Mouse (Mus musculus): ENCODE results near the gene Dazap1. TPM values are rescaled to one million over a fixed set of nuclear protein-coding genes. Genes with fewer than 3 reads are reported as not detected.

Gene Dazap1
- polyA plus RNA-seq, 1 experiment from 2014 or later: 36.4 TPM

DNA sequence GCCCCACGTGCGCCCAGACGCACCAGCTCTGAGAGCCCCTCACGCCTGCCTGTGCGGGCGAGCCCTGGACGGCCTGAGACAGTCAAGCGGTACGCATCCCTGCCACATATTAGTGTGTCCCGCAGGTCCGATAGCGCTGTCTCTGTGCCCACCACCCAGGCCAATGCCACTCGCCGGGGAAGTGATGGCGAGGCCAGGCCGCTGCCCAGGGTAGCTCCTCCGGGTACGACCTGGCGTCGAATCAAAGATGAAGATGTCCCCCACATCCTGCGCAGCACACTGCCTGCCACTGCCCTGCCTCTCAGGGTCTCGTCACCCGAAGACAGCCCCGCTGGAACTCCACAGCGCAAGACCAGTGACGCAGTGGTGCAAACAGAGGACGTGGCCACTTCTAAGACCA lies 54.0 kb downstream of the Dazap1 start:
- 37% methylated on average over 27 of the region's 27 CpGs for WGBS
- peaks cover 20% of the 10 kb centered on the region for H3K36me3 ChIP-seq
- no peak overlapping the region for H3K4me2 ChIP-seq
- H3K4me3 ChIP-seq: 0 out of 2 replicates have a peak overlapping the region, but pooled peaks have one; percentile 6
- no peak for ATAC-seq (ENCODE audit: extremely low read depth, insufficient number of reproducible peaks, low FRiP score, low TSS enrichment)
- no peaks in the 10 kb centered on the region for H3K9me3 ChIP-seq
- H3K9ac ChIP-seq: peak overlapping the region; percentile 51
- H3K4me1 ChIP-seq: peaks cover 59% of the 10 kb centered on the region
- H3K27me3 ChIP-seq (replicated peaks): peaks cover 81% of the 10 kb centered on the region
- H3K27ac ChIP-seq (replicated peaks): no peak overlapping the region

- Histone ChIP-seq H3K27me3 (replicated peaks) (peaks cover 71% of the 10 kb centered on the region), H3K9ac (peak overlapping the region; percentile 51), H3K9me3 (no peaks in the 10 kb centered on the region), H3K27ac (replicated peaks) (peak overlapping the region; percentile 10), H3K4me1 (peaks cover 62% of the 10 kb centered on the region), H3K4me2 (peak overlapping the region; percentile 33), H3K36me3 (peaks cover 20% of the 10 kb centered on the region), H3K4me3 (no peak overlapping the region)
- WGBS: 13% methylated on average over 11 of the region's 11 CpGs
- no peak for ATAC-seq (ENCODE audit: extremely low read depth, insufficient number of reproducible peaks, low FRiP score, low TSS enrichment)
Observed at GRCm38 (mm10) chr10:80316359-80316781, 55.1 kb downstream of the Dazap1 start.

DNA sequence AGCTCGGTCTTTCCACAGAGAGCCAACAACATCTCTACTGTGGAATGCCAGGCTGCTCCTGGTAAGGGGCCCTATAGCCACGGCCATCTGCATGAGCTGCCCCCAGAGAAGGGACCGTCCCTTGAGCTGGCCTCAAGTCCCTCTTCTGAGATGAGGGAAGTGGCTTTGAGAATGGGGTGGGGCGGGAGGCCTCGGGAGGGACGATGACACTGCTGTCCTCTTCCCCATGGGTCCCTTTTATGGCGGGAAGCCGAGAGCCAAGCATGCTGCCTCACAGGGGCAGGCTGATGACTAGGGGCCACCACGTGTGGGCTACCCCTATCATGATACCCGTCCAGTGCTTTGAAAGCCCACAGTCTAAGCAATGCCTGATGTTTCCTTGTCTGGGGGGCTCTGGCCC lies 55.7 kb downstream of the Dazap1 start:
- Histone ChIP-seq H3K4me1 (peaks cover 62% of the 10 kb centered on the region), H3K4me3 (no peak overlapping the region), H3K9ac (peak overlapping the region; percentile 51), H3K36me3 (peaks cover 20% of the 10 kb centered on the region), H3K27me3 (replicated peaks) (peaks cover 66% of the 10 kb centered on the region), H3K4me2 (peak overlapping the region; percentile 33), H3K27ac (replicated peaks) (peak overlapping the region; percentile 10; the same call in 1 of the 2 replicates), H3K9me3 (no peaks in the 10 kb centered on the region)
- 52% methylated on average over 10 of the region's 10 CpGs for WGBS
- no peak for ATAC-seq (ENCODE audit: extremely low read depth, insufficient number of reproducible peaks, low FRiP score, low TSS enrichment)

GRCm38 (mm10) chr10:80320340-80320760 lies 59.1 kb downstream of the Dazap1 start, which contains the start of gene 2310011J03Rik:
Gene 2310011J03Rik, minus strand, starts transcription at chr10:80320537.
- no peaks in the 10 kb centered on the region for H3K9me3 ChIP-seq
- WGBS: under 1% methylated on average over 34 of the region's 34 CpGs
- H3K27me3 ChIP-seq (replicated peaks): peaks cover 52% of the 10 kb centered on the region
- H3K4me2 ChIP-seq: peak within 1 kb of the TSS; percentile 93
- H3K36me3 ChIP-seq: peaks cover 20% of the 10 kb centered on the region
- ATAC-seq (ENCODE audit: extremely low read depth, insufficient number of reproducible peaks, low FRiP score, low TSS enrichment): no peak
- peak within 1 kb of the TSS; percentile 92 for H3K9ac ChIP-seq
- peak within 1 kb of the TSS; percentile 72 for H3K27ac ChIP-seq (replicated peaks)
- peak within 1 kb of the TSS; percentile 96 for H3K4me3 ChIP-seq
- H3K4me1 ChIP-seq: peaks cover 54% of the 10 kb centered on the region

DNA sequence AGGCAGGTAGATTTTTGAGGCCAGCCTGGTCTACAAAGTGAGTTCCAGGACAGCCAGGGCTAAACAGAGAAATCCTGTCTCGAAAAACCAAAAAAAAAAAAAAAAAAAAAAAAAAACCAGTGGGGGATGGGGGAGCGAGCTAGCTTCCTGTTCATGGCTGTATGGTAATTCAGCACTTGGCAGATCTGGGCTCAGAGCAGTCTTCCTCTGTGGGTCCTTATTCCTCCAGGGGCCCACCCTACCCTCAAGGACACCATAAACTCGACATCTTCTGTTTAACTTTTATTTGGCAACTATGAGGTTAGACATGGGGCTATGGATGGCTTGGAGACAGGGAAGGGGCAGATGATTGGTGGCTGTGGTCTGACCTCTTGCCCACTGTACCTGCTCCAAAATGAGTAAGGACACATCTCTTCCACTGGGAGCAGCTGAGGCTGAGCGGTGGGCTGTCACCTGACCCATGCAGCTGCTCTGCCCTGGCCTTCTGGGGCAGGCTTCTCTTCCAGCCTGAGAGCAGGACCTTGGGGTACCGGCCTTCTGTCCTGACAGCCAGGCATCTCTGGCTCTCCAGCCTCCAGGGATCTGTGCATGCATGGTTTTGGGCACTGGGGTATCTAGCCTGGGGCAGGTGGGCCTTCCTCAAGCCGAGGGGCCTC lies 59.9 kb downstream of the Dazap1 start:
- Histone ChIP-seq H3K27ac (replicated peaks) (no peak overlapping the region), H3K36me3 (peaks cover 20% of the 10 kb centered on the region), H3K27me3 (replicated peaks) (peaks cover 52% of the 10 kb centered on the region), H3K4me3 (no peak overlapping the region), H3K4me2 (peak overlapping the region; percentile 93; the same call in 1 of the 2 replicates), H3K9me3 (no peaks in the 10 kb centered on the region), H3K9ac (no peak overlapping the region), H3K4me1 (peaks cover 46% of the 10 kb centered on the region)
- no peak for ATAC-seq (ENCODE audit: extremely low read depth, insufficient number of reproducible peaks, low FRiP score, low TSS enrichment)
- WGBS: 68% methylated on average over 6 of the region's 6 CpGs

GRCm38 (mm10) chr10:80321670-80322581 lies 60.6 kb downstream of the Dazap1 start:
- peak overlapping the region; percentile 65; the same call in 1 of the 2 replicates for H3K4me3 ChIP-seq
- H3K4me2 ChIP-seq: peak overlapping the region; percentile 94
- H3K27ac ChIP-seq (replicated peaks): no peak overlapping the region
- peaks cover 38% of the 10 kb centered on the region for H3K4me1 ChIP-seq
- no peak overlapping the region for H3K9ac ChIP-seq
- WGBS: 87% methylated on average over 21 of the region's 21 CpGs
- H3K9me3 ChIP-seq: no peaks in the 10 kb centered on the region
- ATAC-seq (ENCODE audit: extremely low read depth, insufficient number of reproducible peaks, low FRiP score, low TSS enrichment): no peak
- H3K27me3 ChIP-seq (replicated peaks): peaks cover 48% of the 10 kb centered on the region
- H3K36me3 ChIP-seq: peaks cover 20% of the 10 kb centered on the region

- peaks cover 14% of the 10 kb centered on the region for H3K36me3 ChIP-seq
- 4% methylated on average over 28 of the region's 28 CpGs for WGBS
- peak overlapping the region; percentile 79 for H3K9ac ChIP-seq
- peaks cover 29% of the 10 kb centered on the region for H3K4me1 ChIP-seq
- peak overlapping the region; percentile 65 for H3K4me3 ChIP-seq
- ATAC-seq (ENCODE audit: extremely low read depth, insufficient number of reproducible peaks, low FRiP score, low TSS enrichment): no peak
- peak overlapping the region; percentile 94 for H3K4me2 ChIP-seq
- no peaks in the 10 kb centered on the region for H3K9me3 ChIP-seq
- H3K27me3 ChIP-seq (replicated peaks): peaks cover 48% of the 10 kb centered on the region
- H3K27ac ChIP-seq (replicated peaks): no peak overlapping the region; the same call in 1 of the 2 replicates
Observed at GRCm38 (mm10) chr10:80322811-80323211, 61.5 kb downstream of the Dazap1 start.

- no peak overlapping the region for H3K27ac ChIP-seq (replicated peaks)
- peaks cover 45% of the 10 kb centered on the region for H3K27me3 ChIP-seq (replicated peaks)
- peak; percentile 49 for ATAC-seq (ENCODE audit: extremely low read depth, insufficient number of reproducible peaks, low FRiP score, low TSS enrichment)
- peaks cover 7% of the 10 kb centered on the region for H3K36me3 ChIP-seq
- WGBS: 1% methylated on average over 43 of the region's 46 CpGs
- peak overlapping the region; percentile 65 for H3K4me3 ChIP-seq
- H3K4me1 ChIP-seq: peaks cover 29% of the 10 kb centered on the region
- H3K9me3 ChIP-seq: no peaks in the 10 kb centered on the region
- peak overlapping the region; percentile 79 for H3K9ac ChIP-seq
- peak overlapping the region; percentile 94 for H3K4me2 ChIP-seq
Observed at GRCm38 (mm10) chr10:80323261-80324119, 62.2 kb downstream of the Dazap1 start.

GRCm38 (mm10) chr10:80324120-80325037 lies 63.1 kb downstream of the Dazap1 start:
- ATAC-seq (ENCODE audit: extremely low read depth, insufficient number of reproducible peaks, low FRiP score, low TSS enrichment): no peak
- H3K27me3 ChIP-seq (replicated peaks): peaks cover 45% of the 10 kb centered on the region
- H3K4me3 ChIP-seq: peak overlapping the region; percentile 65
- H3K9ac ChIP-seq: peak overlapping the region; percentile 79
- 77% methylated on average over 17 of the region's 17 CpGs for WGBS
- H3K27ac ChIP-seq (replicated peaks): no peak overlapping the region
- peaks cover 29% of the 10 kb centered on the region for H3K4me1 ChIP-seq
- no peaks in the 10 kb centered on the region for H3K9me3 ChIP-seq
- H3K4me2 ChIP-seq: peak overlapping the region; percentile 94
- no peaks in the 10 kb centered on the region for H3K36me3 ChIP-seq

- no peak overlapping the region for H3K4me3 ChIP-seq
- peaks cover 45% of the 10 kb centered on the region for H3K27me3 ChIP-seq (replicated peaks)
- 77% methylated on average over 21 of the region's 21 CpGs for WGBS
- peaks cover 29% of the 10 kb centered on the region for H3K4me1 ChIP-seq
- H3K27ac ChIP-seq (replicated peaks): no peak overlapping the region
- H3K9ac ChIP-seq: no peak overlapping the region
- no peaks in the 10 kb centered on the region for H3K36me3 ChIP-seq
- no peak for ATAC-seq (ENCODE audit: extremely low read depth, insufficient number of reproducible peaks, low FRiP score, low TSS enrichment)
- no peaks in the 10 kb centered on the region for H3K9me3 ChIP-seq
- H3K4me2 ChIP-seq: no peak overlapping the region
Observed at GRCm38 (mm10) chr10:80325045-80325444, 63.8 kb downstream of the Dazap1 start.
